Mouse (Mus musculus) stomach, embryonic 15.5 days (tissue): ENCODE results near the gene Sema4f. TPM values are rescaled to one million over a fixed set of nuclear protein-coding genes. Genes with fewer than 3 reads are reported as not detected.

Experiments
- ATAC-seq: fragments of 200-750 bp; cut with Nextera tagmentation; 2 replicates; pipeline ENCODE4 v1.8.0; 2017; ENCODE audit warnings: low read depth, moderate number of reproducible peaks, moderate TSS enrichment; ENCODE audit not compliant: insufficient read depth, low FRiP score
- H3K27ac ChIP-seq: fragments of 300-500 bp; sonication (generic); 2 replicates; pipeline ENCODE4 v1.5.1; 2015; ENCODE audit warnings: mild to moderate bottlenecking, inconsistent platforms
- H3K27me3 ChIP-seq: fragments of 300-500 bp; sonication (generic); replicated peaks from 2 replicates; pipeline ENCODE4 v1.6.1; 2015; ENCODE audit warnings: inconsistent platforms
- H3K36me3 ChIP-seq: fragments of 300-500 bp; sonication (generic); 2 replicates; pipeline ENCODE4 v1.6.1; 2015; ENCODE audit warnings: inconsistent platforms
- H3K4me1 ChIP-seq: fragments of 300-500 bp; sonication (generic); 2 replicates; pipeline ENCODE4 v1.6.1; 2015; ENCODE audit warnings: inconsistent platforms
- H3K4me2 ChIP-seq: fragments of 300-500 bp; sonication (generic); 2 replicates; pipeline ENCODE4 v1.6.1; 2015; ENCODE audit warnings: mild to moderate bottlenecking, inconsistent platforms
- H3K4me3 ChIP-seq: fragments of 300-500 bp; sonication (generic); replicated peaks from 2 replicates; pipeline ENCODE4 v1.5.1; 2015; ENCODE audit warnings: inconsistent platforms
- H3K9ac ChIP-seq: fragments of 300-500 bp; sonication (generic); 2 replicates; pipeline ENCODE4 v1.6.1; 2015; ENCODE audit warnings: inconsistent platforms
- H3K9me3 ChIP-seq: fragments of 300-500 bp; sonication (generic); 2 replicates; pipeline ENCODE4 v1.6.1; 2016; ENCODE audit warnings: inconsistent platforms
- WGBS: fragments of 180-500 bp; shearing (Covaris S2); methylation state at CpG from one replicate; pipeline ENCODE4 v1.1.7; 2015; 5-methylcytosine and 5-hydroxymethylcytosine counted together
- polyA plus RNA-seq: library from polyadenylated mRNA; unstranded; fragments of >200 nt; fragmentation: Nextera tagmentation; extraction: Ambion mirVana; gene quantifications from 2 replicates; pipeline ENCODE4 v1.2.1, GENCODE M21; 2015

Sema4f gene
- polyA plus RNA-seq, 1 experiment from 2014 or later = 2.1 TPM

DNA sequence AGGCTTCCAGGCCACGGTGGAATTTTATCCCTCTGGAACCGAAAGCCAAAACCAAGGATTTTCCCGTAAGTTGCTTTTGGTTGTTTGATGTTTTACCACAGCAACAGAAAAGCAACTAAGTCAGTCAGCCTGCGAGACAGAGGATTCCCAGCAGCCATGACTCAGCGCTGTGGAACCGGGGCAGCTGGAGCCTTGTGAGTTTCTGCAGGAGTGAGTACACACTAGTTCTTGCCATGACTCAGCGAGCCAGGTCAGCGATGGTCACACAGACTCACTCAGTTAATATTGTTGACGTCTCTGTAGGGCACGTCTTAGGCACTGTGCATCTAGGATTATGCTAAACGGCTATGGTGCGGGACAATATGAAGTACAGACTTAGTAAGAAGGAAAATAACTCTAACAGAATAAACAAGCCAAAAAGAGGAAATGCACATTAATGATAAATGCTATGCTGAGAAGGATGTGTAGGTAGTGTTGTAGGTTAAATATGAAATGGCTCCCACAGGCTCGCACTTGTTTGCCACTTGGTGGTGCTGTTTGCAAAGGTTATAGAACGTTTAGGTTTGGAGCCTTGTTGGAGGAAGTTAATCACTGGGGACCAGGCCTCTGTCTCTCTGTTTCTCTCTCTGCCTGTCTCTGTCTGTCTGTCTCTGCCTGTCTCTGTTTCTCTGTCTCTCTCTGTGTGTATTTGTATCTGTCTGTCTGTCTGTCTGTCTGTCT is 30.3 kb downstream of the Sema4f start:
- no peaks in the 10 kb centered on the region for H3K4me1 ChIP-seq
- no peaks in the 10 kb centered on the region for H3K27me3 ChIP-seq
- H3K27ac ChIP-seq = no peak overlapping the region
- H3K4me2 ChIP-seq = no peak overlapping the region
- no peaks in the 10 kb centered on the region for H3K9me3 ChIP-seq
- no peaks in the 10 kb centered on the region for H3K36me3 ChIP-seq
- 45% methylated on average over 14 of the region's 14 CpGs for WGBS
- H3K4me3 ChIP-seq = no peak overlapping the region
- no peak overlapping the region for H3K9ac ChIP-seq
- ATAC-seq = peak; percentile 51; the same call in 1 of the 2 replicates

DNA sequence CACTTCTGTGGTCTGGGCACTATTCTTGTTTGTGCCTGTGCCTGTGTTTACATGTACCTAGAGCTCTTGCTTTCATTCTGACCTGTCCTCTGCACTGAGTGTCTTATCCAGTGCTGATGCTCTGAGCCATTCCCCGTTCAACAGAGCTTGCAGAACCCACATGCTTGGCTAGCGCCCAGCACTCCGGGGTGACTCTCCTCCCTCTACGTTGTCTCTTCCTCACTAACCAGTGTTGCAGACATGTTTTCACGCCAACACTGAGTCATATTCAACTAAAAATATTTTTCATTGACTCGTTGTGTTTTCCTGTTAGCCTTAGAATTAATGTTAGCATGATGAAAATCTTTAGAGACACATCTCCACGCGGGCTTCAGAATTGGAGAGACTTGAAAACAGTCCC is 31.5 kb downstream of the Sema4f start:
- no peaks in the 10 kb centered on the region for H3K9me3 ChIP-seq
- H3K27ac ChIP-seq = no peak overlapping the region
- 77% methylated on average over 8 of the region's 8 CpGs for WGBS
- H3K4me1 ChIP-seq = no peaks in the 10 kb centered on the region
- no peak overlapping the region for H3K9ac ChIP-seq
- no peak for ATAC-seq
- H3K27me3 ChIP-seq = no peaks in the 10 kb centered on the region
- no peak overlapping the region for H3K4me2 ChIP-seq
- H3K36me3 ChIP-seq = no peaks in the 10 kb centered on the region
- no peak overlapping the region for H3K4me3 ChIP-seq

DNA sequence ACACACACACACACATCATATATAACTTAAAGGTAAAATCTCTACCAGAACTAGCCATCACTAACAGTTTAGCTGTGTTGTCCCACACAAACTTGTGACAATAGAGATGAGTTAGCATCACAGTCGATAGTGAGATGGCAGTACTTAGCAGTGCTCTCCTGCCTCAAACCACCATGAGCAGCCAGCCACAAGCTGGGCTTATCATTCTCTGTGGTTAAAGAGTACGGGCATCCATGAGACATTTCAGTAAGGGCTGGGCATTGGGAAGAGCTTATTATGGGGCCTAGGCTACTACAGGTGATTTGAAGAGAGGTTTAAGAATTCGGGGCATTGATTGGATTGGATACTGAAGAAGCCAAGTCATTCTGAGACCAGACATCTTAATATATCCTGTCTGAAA is 32.6 kb downstream of the Sema4f start:
- no peak overlapping the region for H3K27ac ChIP-seq
- H3K36me3 ChIP-seq = no peaks in the 10 kb centered on the region
- no peaks in the 10 kb centered on the region for H3K9me3 ChIP-seq
- H3K4me3 ChIP-seq = no peak overlapping the region
- no peak overlapping the region for H3K9ac ChIP-seq
- no peak for ATAC-seq
- no peaks in the 10 kb centered on the region for H3K27me3 ChIP-seq
- 80% methylated on average over 3 of the region's 3 CpGs for WGBS
- H3K4me1 ChIP-seq = no peaks in the 10 kb centered on the region
- H3K4me2 ChIP-seq = no peak overlapping the region

DNA sequence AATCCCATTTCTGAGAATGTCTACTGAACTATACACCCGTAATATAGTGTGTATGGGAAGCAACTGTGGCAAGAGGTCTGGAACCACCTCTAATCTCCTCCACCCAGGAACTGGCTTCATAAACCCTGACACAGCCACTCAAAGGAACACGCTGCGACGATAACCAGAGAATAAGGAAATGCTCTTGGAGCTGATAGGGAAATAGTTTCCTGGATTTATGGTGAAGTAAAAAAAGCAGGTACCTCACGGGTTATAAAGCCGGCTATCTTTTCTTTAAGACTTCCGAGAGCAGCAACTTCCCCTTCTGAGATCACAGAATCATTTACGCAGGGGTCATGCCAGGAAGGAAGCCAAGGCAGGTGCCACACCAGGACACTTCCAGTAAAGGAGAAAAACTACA is 37.0 kb downstream of the Sema4f start:
- no peaks in the 10 kb centered on the region for H3K27me3 ChIP-seq
- no peaks in the 10 kb centered on the region for H3K9me3 ChIP-seq
- no peak overlapping the region for H3K27ac ChIP-seq
- H3K9ac ChIP-seq = no peak overlapping the region
- ATAC-seq = no peak
- H3K36me3 ChIP-seq = no peaks in the 10 kb centered on the region
- H3K4me2 ChIP-seq = no peak overlapping the region
- H3K4me1 ChIP-seq = 0 out of 2 replicates have a peak, but pooled peaks cover 4% of the 10 kb centered on the region
- WGBS = 46% methylated on average over 8 of the region's 8 CpGs
- H3K4me3 ChIP-seq = no peak overlapping the region

DNA sequence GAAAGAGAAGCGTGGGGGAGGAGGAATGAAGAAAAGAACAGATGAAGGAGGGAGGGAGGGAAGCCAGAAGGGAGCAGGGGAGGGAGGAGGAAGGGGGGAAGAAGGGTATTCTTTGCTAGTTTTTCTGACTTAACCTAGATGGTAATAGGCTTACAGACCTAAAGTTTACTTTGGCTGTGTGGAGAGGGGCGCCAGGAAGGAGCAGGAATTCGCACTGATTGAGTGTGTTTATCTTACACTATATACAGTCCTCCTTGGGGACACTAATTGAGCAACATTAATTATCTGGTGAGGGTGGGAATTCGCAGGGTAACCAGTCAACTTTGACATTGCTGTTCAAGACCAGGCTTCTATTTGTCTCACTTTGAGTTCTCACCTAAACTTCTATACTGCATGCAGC is 40.8 kb downstream of the Sema4f start:
- H3K4me2 ChIP-seq = no peak overlapping the region
- no peaks in the 10 kb centered on the region for H3K27me3 ChIP-seq
- H3K36me3 ChIP-seq = no peaks in the 10 kb centered on the region
- H3K9me3 ChIP-seq = no peaks in the 10 kb centered on the region
- ATAC-seq = peak; percentile 63; the same call in 1 of the 2 replicates
- WGBS = 14% methylated on average over 4 of the region's 4 CpGs
- H3K4me3 ChIP-seq = no peak overlapping the region
- no peak overlapping the region for H3K9ac ChIP-seq
- H3K4me1 ChIP-seq = 0 out of 2 replicates have a peak, but pooled peaks cover 9% of the 10 kb centered on the region
- H3K27ac ChIP-seq = peak overlapping the region; percentile 55; the same call in 1 of the 2 replicates

DNA sequence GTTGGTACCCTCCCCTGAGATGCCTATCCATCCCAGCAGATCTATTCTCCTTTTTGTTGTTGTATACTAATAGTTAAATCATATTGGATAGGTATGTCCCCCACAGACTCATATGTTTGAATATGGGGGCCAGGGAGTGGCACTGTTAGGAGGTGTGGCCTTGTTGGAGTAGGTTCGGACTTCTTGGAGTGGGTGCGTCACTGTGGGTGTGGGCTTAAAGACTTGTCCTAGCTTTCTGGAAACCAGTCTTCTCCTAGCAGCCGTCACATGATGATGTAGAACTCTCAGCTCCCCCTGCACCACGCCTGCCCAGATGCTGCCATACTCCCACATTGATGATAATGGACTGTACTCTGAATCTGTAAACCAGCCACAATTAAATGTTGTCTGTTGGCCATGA is 41.3 kb downstream of the Sema4f start:
- H3K36me3 ChIP-seq = no peaks in the 10 kb centered on the region
- ATAC-seq = 0 out of 2 replicates have a peak, but pooled peaks have one; percentile 7
- H3K27ac ChIP-seq = peak overlapping the region; percentile 55
- no peak overlapping the region for H3K4me2 ChIP-seq
- no peak overlapping the region for H3K4me3 ChIP-seq
- no peaks in the 10 kb centered on the region for H3K27me3 ChIP-seq
- 30% methylated on average over 4 of the region's 4 CpGs for WGBS
- no peaks in the 10 kb centered on the region for H3K9me3 ChIP-seq
- no peak overlapping the region for H3K9ac ChIP-seq
- H3K4me1 ChIP-seq = 0 out of 2 replicates have a peak, but pooled peaks cover 9% of the 10 kb centered on the region

DNA sequence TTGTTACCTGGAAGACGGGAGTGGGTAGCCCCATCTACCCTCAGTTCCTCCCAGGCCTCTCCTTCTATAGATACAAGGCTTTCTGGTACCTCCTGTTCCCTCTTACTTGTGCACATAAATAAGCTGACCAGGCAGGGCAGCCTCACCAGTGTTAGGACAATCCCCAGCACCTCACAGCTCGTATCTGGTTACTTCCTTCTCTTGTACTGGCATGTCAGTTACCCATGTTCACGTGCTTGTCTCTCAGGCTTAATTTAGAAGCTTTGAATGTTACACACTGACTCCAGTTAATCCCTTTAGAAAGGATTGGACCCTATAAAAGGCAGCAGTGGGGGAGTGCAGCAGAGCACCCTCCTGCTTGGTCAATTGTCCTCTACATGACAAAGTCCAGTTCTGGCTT is 42.3 kb downstream of the Sema4f start:
- Histone ChIP-seq H3K4me3 (no peak overlapping the region), H3K4me2 (no peak overlapping the region), H3K36me3 (no peaks in the 10 kb centered on the region), H3K9me3 (no peaks in the 10 kb centered on the region), H3K9ac (no peak overlapping the region), H3K27me3 (no peaks in the 10 kb centered on the region), H3K4me1 (0 out of 2 replicates have a peak, but pooled peaks cover 9% of the 10 kb centered on the region), H3K27ac (no peak overlapping the region)
- ATAC-seq = no peak
- WGBS = 52% methylated on average over 3 of the region's 3 CpGs

DNA sequence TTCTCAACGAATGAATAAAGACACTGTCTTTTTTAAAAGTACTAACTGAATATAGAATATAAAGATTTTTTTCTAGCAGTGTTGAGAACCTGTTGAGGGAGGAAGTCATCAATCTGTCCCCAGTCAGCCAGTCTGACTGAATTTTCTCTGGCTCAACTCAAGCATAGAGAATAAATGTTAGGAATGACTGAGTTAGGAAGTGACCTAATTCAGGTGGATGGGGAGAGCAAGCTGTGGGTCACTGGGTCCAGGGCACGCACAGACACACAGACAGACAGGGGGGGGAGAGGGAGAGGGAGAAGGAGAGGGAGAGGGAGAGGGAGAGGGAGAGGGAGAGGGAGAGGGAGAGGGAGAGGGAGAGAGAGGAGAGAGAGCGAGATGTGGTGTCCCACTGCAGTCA is 46.2 kb downstream of the Sema4f start:
- no peak for ATAC-seq
- no peak overlapping the region for H3K4me3 ChIP-seq
- no peak overlapping the region for H3K9ac ChIP-seq
- no peak overlapping the region for H3K4me2 ChIP-seq
- no peaks in the 10 kb centered on the region for H3K27me3 ChIP-seq
- no peaks in the 10 kb centered on the region for H3K36me3 ChIP-seq
- no peaks in the 10 kb centered on the region for H3K9me3 ChIP-seq
- H3K27ac ChIP-seq = no peak overlapping the region
- WGBS = 54% methylated on average over 3 of the region's 3 CpGs
- 0 out of 2 replicates have a peak, but pooled peaks cover 8% of the 10 kb centered on the region for H3K4me1 ChIP-seq

DNA sequence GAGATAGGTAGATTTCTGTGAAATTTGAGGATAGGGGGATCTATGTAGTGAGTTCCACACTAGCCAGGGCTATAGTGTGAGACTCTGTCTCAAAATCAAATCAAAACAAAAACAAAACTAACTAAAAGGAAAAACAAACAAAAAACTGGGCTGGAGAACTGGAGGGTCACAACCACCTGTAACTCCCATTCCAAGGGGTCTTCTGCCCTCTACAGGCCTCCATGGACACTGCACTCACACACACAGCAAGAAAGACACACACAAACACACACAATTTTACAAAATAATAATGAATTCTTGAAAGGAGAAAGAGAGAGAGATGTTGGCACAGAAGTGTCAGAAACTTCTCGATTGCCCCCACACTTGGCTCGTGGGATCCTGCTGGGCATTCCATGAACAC is 47.0 kb downstream of the Sema4f start:
- Histone ChIP-seq H3K4me2 (no peak overlapping the region), H3K27ac (no peak overlapping the region), H3K36me3 (no peaks in the 10 kb centered on the region), H3K27me3 (no peaks in the 10 kb centered on the region), H3K4me1 (0 out of 2 replicates have a peak, but pooled peaks cover 4% of the 10 kb centered on the region), H3K9me3 (no peaks in the 10 kb centered on the region), H3K4me3 (no peak overlapping the region), H3K9ac (no peak overlapping the region)
- WGBS = 74% methylated on average over 2 of the region's 2 CpGs
- ATAC-seq = no peak

DNA sequence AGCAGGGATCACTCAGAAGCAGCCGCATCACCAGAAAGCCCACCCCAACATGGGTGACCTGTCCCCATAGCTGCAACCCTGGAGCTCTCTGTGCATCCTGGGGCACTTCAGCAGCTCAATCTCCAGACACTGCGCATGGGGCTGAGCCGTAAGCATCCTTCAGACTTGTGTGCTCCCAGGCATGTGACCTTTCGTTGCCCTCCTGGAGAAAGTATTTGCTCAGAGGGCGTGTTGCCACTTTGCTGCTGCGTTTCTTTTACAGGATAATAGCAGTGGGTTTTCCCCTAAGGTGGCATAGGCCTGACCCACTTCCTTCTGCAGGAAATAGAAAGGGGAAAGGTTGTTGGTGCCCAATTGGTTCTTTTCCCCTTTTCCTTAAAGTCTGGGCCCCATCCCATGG is 48.1 kb downstream of the Sema4f start:
- Histone ChIP-seq H3K36me3 (no peaks in the 10 kb centered on the region), H3K27me3 (no peaks in the 10 kb centered on the region), H3K9ac (no peak overlapping the region), H3K9me3 (no peaks in the 10 kb centered on the region), H3K4me3 (no peak overlapping the region), H3K4me2 (no peak overlapping the region), H3K27ac (no peak overlapping the region), H3K4me1 (no peaks in the 10 kb centered on the region)
- peak; percentile 61 for ATAC-seq
- WGBS = 35% methylated on average over 6 of the region's 6 CpGs

DNA sequence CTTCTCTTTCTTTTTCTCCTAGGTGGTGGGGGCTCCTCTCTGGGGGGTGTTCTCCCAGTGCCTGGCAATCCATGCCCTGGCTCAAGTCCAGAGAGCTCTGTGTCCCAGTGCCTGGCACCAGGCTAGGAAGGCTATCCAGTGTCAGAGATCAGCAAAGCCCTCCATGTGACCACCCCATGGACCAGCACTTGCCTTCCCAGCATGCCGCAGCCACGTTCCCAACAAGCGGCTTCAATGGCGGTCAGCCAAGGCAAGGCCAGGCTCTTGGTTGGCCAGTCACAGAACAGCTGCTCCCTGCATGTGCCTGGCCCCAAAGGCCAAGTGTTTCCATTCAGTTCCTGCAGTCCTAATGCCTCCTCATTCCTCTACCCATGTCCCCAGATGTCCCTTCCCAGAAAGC is 53.2 kb downstream of the Sema4f start:
- 0 out of 2 replicates have a peak, but pooled peaks cover 3% of the 10 kb centered on the region for H3K4me1 ChIP-seq
- no peak overlapping the region for H3K4me3 ChIP-seq
- ATAC-seq = no peak
- H3K27ac ChIP-seq = no peak overlapping the region
- no peaks in the 10 kb centered on the region for H3K27me3 ChIP-seq
- no peak overlapping the region for H3K4me2 ChIP-seq
- H3K9ac ChIP-seq = no peak overlapping the region
- no peaks in the 10 kb centered on the region for H3K9me3 ChIP-seq
- H3K36me3 ChIP-seq = no peaks in the 10 kb centered on the region
- 82% methylated on average over 4 of the region's 4 CpGs for WGBS

DNA sequence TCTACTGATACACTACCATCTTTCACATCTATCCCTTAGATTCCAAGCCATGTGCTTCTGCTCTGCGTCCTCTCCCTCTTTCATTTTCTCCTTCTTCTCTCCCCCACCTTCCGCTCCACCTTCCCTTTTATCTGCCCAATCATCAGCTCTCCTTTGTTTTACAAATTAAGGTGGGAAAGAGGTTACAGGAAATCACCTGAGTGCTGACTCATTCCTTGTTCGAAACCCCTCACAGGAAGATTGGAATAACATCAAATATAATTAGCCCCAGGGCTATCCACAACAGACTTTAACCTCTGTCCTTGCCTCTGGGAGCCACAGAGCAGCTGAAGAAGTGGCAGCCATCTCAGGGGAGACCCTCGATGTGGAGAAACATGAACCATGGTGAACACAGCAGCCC is 53.7 kb downstream of the Sema4f start:
- no peak for ATAC-seq
- Histone ChIP-seq H3K27ac (no peak overlapping the region), H3K9ac (no peak overlapping the region), H3K4me3 (no peak overlapping the region), H3K4me1 (0 out of 2 replicates have a peak, but pooled peaks cover 5% of the 10 kb centered on the region), H3K4me2 (no peak overlapping the region), H3K27me3 (no peaks in the 10 kb centered on the region), H3K36me3 (no peaks in the 10 kb centered on the region), H3K9me3 (no peaks in the 10 kb centered on the region)
- 79% methylated on average over 4 of the region's 4 CpGs for WGBS
